Mouse (Mus musculus) ES-CJ7 (cell line): Measurements from ENCODE around the gene Cfap20.
"Not testable (repeated sequence)": the region's sequence is repeated elsewhere in the genome, so short reads cannot be mapped to it uniquely, and the experiment has no call there.

Experiments
- DNase-seq: peaks from one replicate; pipeline ENCODE4 v3.0.0; 2011; ENCODE audit warnings: low read depth, low spot score

Cfap20 gene

GRCm38 (mm10) chr8:95422193-95422810, 12.4 kb downstream of the Cfap20 start:
- DNase-seq: no peak

- DNase-seq: no peak
These were observed 23.2 kb downstream of the Cfap20 start for GRCm38 (mm10) chr8:95411309-95411972.

- no peak for DNase-seq
These were observed 25.2 kb downstream of the Cfap20 start for GRCm38 (mm10) chr8:95409518-95409917.

- no peak for DNase-seq
These were observed 33.6 kb downstream of the Cfap20 start for GRCm38 (mm10) chr8:95401091-95401490.

- no peak for DNase-seq
These were observed 35.5 kb downstream of the Cfap20 start for GRCm38 (mm10) chr8:95399131-95399530.

DNA sequence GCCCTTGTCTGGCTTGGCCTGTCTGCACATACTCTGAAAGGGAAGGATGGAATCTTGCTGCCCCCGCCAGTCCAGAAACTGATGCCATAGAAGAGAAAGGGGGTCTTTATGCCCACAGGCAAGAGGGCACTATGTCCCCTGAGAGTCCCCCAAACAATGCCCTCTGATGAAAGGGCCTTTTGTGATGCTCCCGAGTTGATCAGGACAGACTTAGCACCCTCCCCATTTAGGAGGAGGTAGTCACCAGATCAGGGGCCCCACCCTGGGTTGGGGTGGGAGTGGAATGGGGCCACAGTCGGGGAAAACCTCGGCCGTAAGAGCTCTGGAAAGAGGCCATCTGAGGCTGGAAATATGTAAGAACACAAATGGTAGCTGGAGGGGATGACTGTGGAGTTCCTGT, 37.5 kb downstream of the Cfap20 start:
- DNase-seq: no peak

- DNase-seq: no peak
These were observed 37.9 kb downstream of the Cfap20 start for GRCm38 (mm10) chr8:95396752-95397151.

DNA sequence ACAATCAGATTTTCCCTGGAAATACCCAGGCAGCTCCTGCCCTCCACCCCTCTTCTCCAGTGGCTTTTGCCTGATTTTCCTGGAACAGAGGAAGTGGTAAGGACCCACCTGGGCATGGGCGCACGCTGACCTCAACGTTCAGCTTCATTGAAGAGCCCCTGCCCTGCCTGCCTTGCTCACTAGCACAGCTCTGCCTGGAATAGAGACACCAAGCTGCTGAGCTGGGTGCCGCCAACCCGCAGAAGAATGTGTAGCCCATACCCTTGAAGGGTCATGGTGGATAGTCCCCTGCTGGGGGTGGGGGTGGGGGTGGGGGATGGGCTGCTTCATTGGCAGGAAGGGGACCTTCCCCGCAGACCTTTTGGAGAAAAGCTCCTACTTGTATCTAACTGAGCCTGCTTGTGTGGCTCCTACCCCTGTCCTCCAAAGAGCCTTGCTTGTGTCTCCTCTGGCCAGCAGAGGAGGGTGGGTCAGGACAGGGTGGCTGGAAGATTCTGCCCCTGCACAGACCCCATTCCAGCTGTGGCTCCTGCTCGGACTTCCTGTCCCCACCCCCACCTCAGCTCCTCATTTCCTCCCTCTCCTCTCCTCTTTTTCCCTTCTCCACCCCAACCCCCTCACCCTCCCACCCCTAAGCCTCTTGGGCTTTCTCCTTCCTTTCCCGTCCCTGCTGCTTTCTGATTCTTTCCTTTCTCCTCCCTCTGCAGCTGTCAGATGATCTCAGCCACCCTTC, 39.3 kb downstream of the Cfap20 start:
- DNase-seq: peak; percentile 63

DNA sequence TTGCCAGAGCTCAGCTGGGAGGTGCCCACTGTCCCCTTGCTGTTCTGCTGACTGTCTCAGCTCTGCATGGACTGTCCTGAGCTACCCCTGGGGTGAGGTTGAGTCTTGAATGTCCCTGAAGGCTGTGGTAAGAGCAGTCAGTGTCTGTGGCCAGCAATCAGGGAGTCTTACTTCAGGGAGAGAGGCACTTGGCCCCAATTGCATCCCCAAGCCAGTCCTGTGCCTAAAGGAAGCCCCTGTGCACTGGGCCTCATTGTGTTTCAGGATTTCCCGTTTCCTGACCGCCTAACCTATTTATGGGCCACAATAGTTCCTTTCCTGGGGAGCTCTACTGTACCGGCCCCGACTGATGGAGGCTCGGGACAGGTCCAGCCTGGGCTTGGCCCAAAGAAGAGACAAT, 42.1 kb downstream of the Cfap20 start:
- no peak for DNase-seq

- DNase-seq: no peak
These were observed 43.6 kb downstream of the Cfap20 start for GRCm38 (mm10) chr8:95391101-95391500.

- DNase-seq: no peak
These were observed 44.4 kb downstream of the Cfap20 start for GRCm38 (mm10) chr8:95390312-95390711.

DNA sequence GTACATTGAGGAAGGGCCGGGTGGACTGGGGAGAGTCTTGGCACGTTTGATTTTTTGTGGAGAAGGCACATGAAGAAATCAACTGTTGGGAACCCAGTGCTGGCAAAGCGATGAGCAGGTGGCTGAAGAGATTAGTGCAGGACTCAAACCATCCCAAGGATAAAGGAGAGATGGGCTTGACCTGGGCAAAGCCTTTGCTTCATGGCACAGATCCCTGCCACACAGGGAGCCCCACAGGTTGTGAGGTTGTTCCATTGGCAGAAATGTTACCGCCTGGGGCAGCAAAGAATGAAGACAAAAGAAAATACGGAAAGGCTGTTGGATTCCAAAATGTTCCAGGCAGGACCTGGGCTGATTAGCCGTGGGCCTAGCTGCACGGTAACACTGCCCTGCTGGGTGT, 46.7 kb downstream of the Cfap20 start:
- no peak for DNase-seq

DNA sequence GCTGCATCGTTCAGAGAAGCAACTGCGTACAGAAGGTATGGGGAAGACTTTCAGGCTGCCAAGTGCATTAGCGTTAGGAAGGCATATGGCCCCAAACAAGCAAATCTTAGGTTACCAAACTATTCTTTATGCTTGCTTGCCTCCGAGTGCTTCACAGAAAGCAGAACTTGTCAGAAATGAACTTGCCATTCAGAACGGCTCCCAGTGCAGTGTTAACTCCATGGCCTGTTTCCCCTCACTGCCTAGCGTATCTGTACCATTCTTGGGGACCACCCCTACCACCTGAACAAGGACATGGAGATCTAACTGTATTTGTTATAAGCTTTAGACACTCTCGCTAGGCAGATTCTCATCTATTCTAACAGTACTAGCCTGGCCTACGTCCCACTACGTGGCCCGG, 47.4 kb downstream of the Cfap20 start:
- no peak for DNase-seq

- DNase-seq: no peak
These were observed 48.6 kb downstream of the Cfap20 start for GRCm38 (mm10) chr8:95386037-95386436.

- DNase-seq: no peak
These were observed 50.2 kb downstream of the Cfap20 start for GRCm38 (mm10) chr8:95384501-95384900.

- DNase-seq: no peak
These were observed 53.1 kb downstream of the Cfap20 start for GRCm38 (mm10) chr8:95381595-95381994.

DNA sequence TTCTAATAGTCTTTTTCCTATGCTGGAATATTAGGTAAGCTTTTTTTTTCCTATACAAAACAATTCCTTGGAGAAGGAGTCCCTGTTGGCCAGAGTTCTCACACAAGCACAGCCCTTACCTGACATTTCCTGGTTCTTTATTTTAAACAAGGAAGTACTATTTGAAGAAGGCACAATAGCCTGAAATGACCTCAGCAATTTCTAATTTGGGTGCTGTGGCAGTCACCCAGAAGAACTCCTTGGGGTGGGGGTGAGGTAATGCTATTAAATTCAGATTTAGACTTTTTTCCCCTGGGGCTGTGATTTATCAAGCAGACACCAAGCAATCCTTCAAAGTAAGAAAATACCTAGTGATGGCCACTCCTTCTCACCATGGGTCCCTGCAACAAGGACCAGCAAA, 53.7 kb downstream of the Cfap20 start:
- DNase-seq: no peak

DNA sequence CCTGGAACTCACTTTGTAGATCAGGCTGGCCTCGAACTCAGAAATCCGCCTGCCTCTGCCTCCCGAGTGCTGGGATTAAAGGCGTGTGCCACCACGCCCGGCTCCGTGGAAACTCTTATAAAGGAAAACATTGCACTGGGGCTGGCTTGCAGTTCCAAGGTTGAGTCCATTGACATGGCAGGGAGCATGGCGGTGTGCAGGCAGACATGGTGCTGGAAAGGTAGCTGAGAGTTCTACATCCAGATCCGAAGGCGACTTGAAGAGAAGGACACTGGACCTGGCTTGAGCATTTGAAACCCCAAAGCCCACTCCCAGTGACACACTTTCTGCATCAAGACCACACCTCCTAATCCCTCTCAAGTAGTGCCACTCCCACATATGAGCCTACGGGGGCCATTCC, 55.7 kb downstream of the Cfap20 start:
- not testable (repeated sequence) for DNase-seq

- DNase-seq: no peak
These were observed 56.8 kb downstream of the Cfap20 start for GRCm38 (mm10) chr8:95377863-95378291.

DNA sequence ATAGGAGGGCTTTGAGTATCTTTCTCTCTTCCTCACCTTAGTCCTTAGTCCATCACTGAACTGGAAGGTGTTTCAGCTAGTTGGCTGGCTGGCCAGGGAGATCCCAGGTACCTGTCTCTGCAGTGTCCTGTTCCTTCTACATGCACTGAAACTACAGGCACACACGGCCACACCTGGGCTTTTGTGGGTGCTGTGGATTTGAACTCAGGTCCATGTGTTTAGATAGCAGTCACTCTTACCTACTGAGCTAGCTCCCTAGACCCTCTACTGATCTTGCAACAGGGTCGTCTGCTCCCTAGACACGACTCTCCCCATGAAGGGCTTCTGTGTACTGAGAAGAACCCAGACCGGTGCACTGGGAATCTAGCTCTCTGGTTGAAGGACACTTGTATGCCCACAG, 57.6 kb downstream of the Cfap20 start:
- DNase-seq: no peak

DNA sequence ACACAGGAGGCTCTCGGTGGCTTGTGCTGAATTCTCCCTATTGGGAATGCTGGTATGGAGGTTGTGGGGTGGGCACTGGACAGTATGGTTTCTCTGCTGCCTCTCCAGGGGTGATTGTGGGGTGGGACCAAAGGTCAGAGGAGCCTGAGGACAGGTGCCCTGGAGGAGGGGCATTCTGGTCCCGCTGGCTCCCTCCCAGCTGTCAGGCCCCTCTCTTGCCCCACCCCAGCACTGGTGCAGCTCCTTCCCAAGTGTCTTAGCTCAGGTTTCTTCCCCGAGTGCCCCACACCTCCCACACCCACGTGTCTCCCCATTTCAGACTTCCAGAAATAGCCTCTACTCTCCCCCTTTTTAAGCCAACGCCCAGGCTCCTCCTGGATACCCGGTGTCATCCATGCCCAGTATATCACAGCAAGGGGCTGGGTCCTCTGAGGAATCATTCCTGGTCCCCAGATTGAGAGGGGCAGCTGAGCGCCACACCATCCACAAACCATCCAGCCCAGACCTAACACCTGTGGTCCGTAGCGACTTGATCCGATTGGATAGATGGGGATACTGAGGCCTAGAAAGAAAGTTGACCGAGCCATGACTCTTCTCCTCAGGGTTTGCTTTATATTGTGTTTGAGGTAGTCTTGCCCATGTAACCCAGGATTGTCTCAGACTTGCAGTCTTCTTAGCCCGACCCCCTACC, 58.2 kb downstream of the Cfap20 start:
- DNase-seq: no peak

DNA sequence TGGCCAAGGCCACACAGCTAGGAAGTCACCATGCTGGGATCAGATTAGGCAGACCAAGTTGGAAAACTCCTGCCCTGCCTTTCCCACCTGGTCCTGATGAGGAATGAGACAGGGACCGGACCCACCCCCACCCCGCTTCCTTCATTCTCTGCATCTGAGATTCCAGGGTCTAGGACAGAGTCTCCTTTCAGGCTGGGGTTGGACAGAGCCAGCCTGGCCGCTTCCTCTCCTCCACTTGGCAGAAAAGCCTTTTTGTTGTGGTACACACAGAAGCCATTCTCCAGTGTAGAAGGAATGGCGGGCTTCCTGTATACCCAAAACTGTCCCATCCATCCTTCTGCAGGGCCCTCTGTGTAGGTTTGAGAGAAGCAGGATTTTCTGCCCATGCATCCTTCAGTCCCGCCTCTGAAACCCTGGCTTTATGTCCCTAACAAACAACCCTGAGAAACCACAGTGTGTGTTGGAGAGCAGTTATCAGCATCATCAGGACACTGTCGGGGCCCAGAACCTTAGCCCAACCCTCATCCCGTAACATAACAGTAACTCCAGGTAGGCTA, 59.2 kb downstream of the Cfap20 start:
- no peak for DNase-seq
